Mouse (Mus musculus) neural tube, embryonic 15.5 days (tissue): ENCODE results near the gene Morn3. TPM values are rescaled to one million over a fixed set of nuclear protein-coding genes. Genes with fewer than 3 reads are reported as not detected.

Source experiments
- ATAC-seq: fragments of 200-750 bp; cut with Nextera tagmentation; 2 replicates; pipeline ENCODE4 v1.8.0; 2017; ENCODE audit warnings: mild to moderate bottlenecking, moderate TSS enrichment, moderate library complexity; ENCODE audit not compliant: low FRiP score
- H3K27ac ChIP-seq: fragments of 300-500 bp; sonication (generic); replicated peaks from 2 replicates; pipeline ENCODE4 v1.5.1; 2015; ENCODE audit warnings: mild to moderate bottlenecking, inconsistent platforms
- H3K27me3 ChIP-seq: fragments of 300-500 bp; sonication (generic); replicated peaks from 2 replicates; pipeline ENCODE4 v1.6.1; 2015; ENCODE audit warnings: inconsistent platforms
- H3K36me3 ChIP-seq: fragments of 300-500 bp; sonication (generic); 2 replicates; pipeline ENCODE4 v1.6.1; 2015; ENCODE audit warnings: inconsistent platforms
- H3K4me1 ChIP-seq: fragments of 300-500 bp; sonication (generic); 2 replicates; pipeline ENCODE4 v1.6.1; 2015; ENCODE audit warnings: inconsistent platforms
- H3K4me2 ChIP-seq: fragments of 300-500 bp; sonication (generic); 2 replicates; pipeline ENCODE4 v1.6.1; 2015; ENCODE audit warnings: inconsistent platforms, mild to moderate bottlenecking, moderate library complexity
- H3K4me3 ChIP-seq: fragments of 300-500 bp; sonication (generic); replicated peaks from 2 replicates; pipeline ENCODE4 v1.5.1; 2015; ENCODE audit warnings: mild to moderate bottlenecking, inconsistent platforms
- H3K9ac ChIP-seq: fragments of 300-500 bp; sonication (generic); replicated peaks from 2 replicates; pipeline ENCODE4 v1.6.1; 2015; ENCODE audit warnings: mild to moderate bottlenecking, inconsistent platforms
- H3K9me3 ChIP-seq: fragments of 300-500 bp; sonication (generic); replicated peaks from 2 replicates; pipeline ENCODE4 v1.6.1; 2016; ENCODE audit warnings: inconsistent platforms
- WGBS: fragments of 180-500 bp; shearing (Covaris S2); methylation state at CpG from one replicate; pipeline ENCODE4 v1.1.7; 2015; ENCODE audit warnings: mixed read lengths; 5-methylcytosine and 5-hydroxymethylcytosine counted together
- polyA plus RNA-seq: library from polyadenylated mRNA; unstranded; fragments of >200 nt; fragmentation: Nextera tagmentation; extraction: Ambion mirVana; gene quantifications from 2 replicates; pipeline ENCODE4 v1.2.1, GENCODE M21; 2015

The Morn3 gene
- polyA plus RNA-seq, 1 experiment from 2014 or later, result 0.68 TPM

- 0 out of 2 replicates have a peak overlapping the region, but pooled peaks have one; percentile 65 for H3K4me2 ChIP-seq
- no peaks in the 10 kb centered on the region for H3K36me3 ChIP-seq
- WGBS, result 90% methylated on average over 4 of the region's 4 CpGs
- H3K4me1 ChIP-seq, result peaks cover 39% of the 10 kb centered on the region
- H3K4me3 ChIP-seq, result no peak overlapping the region
- H3K9ac ChIP-seq, result no peak overlapping the region
- no peaks in the 10 kb centered on the region for H3K27me3 ChIP-seq
- no peak for ATAC-seq
- H3K27ac ChIP-seq, result no peak overlapping the region
- no peaks in the 10 kb centered on the region for H3K9me3 ChIP-seq
Observed at GRCm38 (mm10) chr5:123017504-123017903, 29.3 kb downstream of the Morn3 start.

GRCm38 (mm10) chr5:123015915-123016314 is 30.9 kb downstream of the Morn3 start:
- Histone ChIP-seq H3K4me2 (peak overlapping the region; percentile 65), H3K9me3 (no peaks in the 10 kb centered on the region), H3K27ac (peak overlapping the region; percentile 89), H3K4me1 (peaks cover 39% of the 10 kb centered on the region), H3K27me3 (no peaks in the 10 kb centered on the region), H3K36me3 (no peaks in the 10 kb centered on the region), H3K9ac (peak overlapping the region; percentile 75), H3K4me3 (peak overlapping the region; percentile 69)
- ATAC-seq, result no peak
- WGBS, result 20% methylated on average over 8 of the region's 8 CpGs

- peak; percentile 95 for ATAC-seq
- under 1% methylated on average over 103 of the region's 106 CpGs for WGBS
Observed at GRCm38 (mm10) chr5:123014753-123015701, 31.8 kb downstream of the Morn3 start, which contains the start of gene Orai1. TSS of gene Orai1 (plus strand) at chr5:123015074.

GRCm38 (mm10) chr5:123013599-123014315 is 33.1 kb downstream of the Morn3 start:
- peaks cover 31% of the 10 kb centered on the region for H3K4me1 ChIP-seq
- no peaks in the 10 kb centered on the region for H3K9me3 ChIP-seq
- no peaks in the 10 kb centered on the region for H3K36me3 ChIP-seq
- no peak overlapping the region for H3K4me3 ChIP-seq
- H3K9ac ChIP-seq, result no peak overlapping the region
- H3K27me3 ChIP-seq, result no peaks in the 10 kb centered on the region
- no peak for ATAC-seq
- H3K4me2 ChIP-seq, result no peak overlapping the region
- 65% methylated on average over 9 of the region's 9 CpGs for WGBS
- H3K27ac ChIP-seq, result no peak overlapping the region

More at GRCm38 (mm10) chr5:123014753-123015701, 31.8 kb downstream of the Morn3 start, which contains the start of gene Orai1:
- peak within 1 kb of the TSS; percentile 65 for H3K4me2 ChIP-seq
- H3K4me1 ChIP-seq, result peaks cover 39% of the 10 kb centered on the region
- no peaks in the 10 kb centered on the region for H3K9me3 ChIP-seq
- H3K36me3 ChIP-seq, result no peaks in the 10 kb centered on the region
- peak within 1 kb of the TSS; percentile 69 for H3K4me3 ChIP-seq
- H3K9ac ChIP-seq, result peak within 1 kb of the TSS; percentile 75
- H3K27me3 ChIP-seq, result no peaks in the 10 kb centered on the region
- H3K27ac ChIP-seq, result peak within 1 kb of the TSS; percentile 89

- Histone ChIP-seq H3K4me1 (peaks cover 23% of the 10 kb centered on the region), H3K4me2 (no peak overlapping the region), H3K9ac (no peak overlapping the region), H3K27ac (no peak overlapping the region), H3K36me3 (no peaks in the 10 kb centered on the region), H3K27me3 (no peaks in the 10 kb centered on the region), H3K4me3 (no peak overlapping the region), H3K9me3 (no peaks in the 10 kb centered on the region)
- WGBS, result 95% methylated on average over 9 of the region's 9 CpGs
- ATAC-seq, result no peak
Observed at GRCm38 (mm10) chr5:123011705-123012104, 35.1 kb downstream of the Morn3 start.

GRCm38 (mm10) chr5:123010806-123011205 is 36.0 kb downstream of the Morn3 start:
- no peak overlapping the region for H3K4me2 ChIP-seq
- H3K36me3 ChIP-seq, result no peaks in the 10 kb centered on the region
- peaks cover 16% of the 10 kb centered on the region for H3K4me1 ChIP-seq
- ATAC-seq, result no peak
- no peak overlapping the region for H3K27ac ChIP-seq
- WGBS, result 94% methylated on average over 6 of the region's 6 CpGs
- no peak overlapping the region for H3K4me3 ChIP-seq
- no peak overlapping the region for H3K9ac ChIP-seq
- no peaks in the 10 kb centered on the region for H3K27me3 ChIP-seq
- H3K9me3 ChIP-seq, result no peaks in the 10 kb centered on the region

GRCm38 (mm10) chr5:123009873-123010272 is 36.9 kb downstream of the Morn3 start:
- H3K27me3 ChIP-seq, result no peaks in the 10 kb centered on the region
- H3K9ac ChIP-seq, result no peak overlapping the region
- no peak overlapping the region for H3K27ac ChIP-seq
- H3K4me2 ChIP-seq, result no peak overlapping the region
- ATAC-seq, result no peak
- peaks cover 12% of the 10 kb centered on the region for H3K4me1 ChIP-seq
- no peaks in the 10 kb centered on the region for H3K9me3 ChIP-seq
- H3K4me3 ChIP-seq, result no peak overlapping the region
- 52% methylated on average over 11 of the region's 11 CpGs for WGBS
- no peaks in the 10 kb centered on the region for H3K36me3 ChIP-seq

GRCm38 (mm10) chr5:123008877-123009493 is 37.8 kb downstream of the Morn3 start:
- WGBS, result 68% methylated on average over 7 of the region's 7 CpGs
- H3K9me3 ChIP-seq, result no peaks in the 10 kb centered on the region
- no peak overlapping the region for H3K4me2 ChIP-seq
- H3K4me1 ChIP-seq, result 0 out of 2 replicates have a peak, but pooled peaks cover 7% of the 10 kb centered on the region
- H3K36me3 ChIP-seq, result no peaks in the 10 kb centered on the region
- H3K9ac ChIP-seq, result no peak overlapping the region
- no peaks in the 10 kb centered on the region for H3K27me3 ChIP-seq
- no peak overlapping the region for H3K4me3 ChIP-seq
- no peak overlapping the region for H3K27ac ChIP-seq
- no peak for ATAC-seq

GRCm38 (mm10) chr5:123005716-123006592 is 40.9 kb downstream of the Morn3 start:
- Histone ChIP-seq H3K4me1 (0 out of 2 replicates have a peak, but pooled peaks cover 4% of the 10 kb centered on the region), H3K36me3 (no peaks in the 10 kb centered on the region), H3K27me3 (no peaks in the 10 kb centered on the region), H3K9ac (no peak overlapping the region), H3K9me3 (no peaks in the 10 kb centered on the region), H3K4me3 (no peak overlapping the region), H3K27ac (no peak overlapping the region), H3K4me2 (no peak overlapping the region)
- WGBS, result 57% methylated on average over 19 of the region's 19 CpGs
- no peak for ATAC-seq

- WGBS, result 67% methylated on average over 1 of the region's 1 CpGs
- no peak for ATAC-seq
- no peak overlapping the region for H3K9ac ChIP-seq
- no peak overlapping the region for H3K4me3 ChIP-seq
- H3K36me3 ChIP-seq, result no peaks in the 10 kb centered on the region
- no peak overlapping the region for H3K27ac ChIP-seq
- H3K4me1 ChIP-seq, result no peaks in the 10 kb centered on the region
- H3K27me3 ChIP-seq, result no peaks in the 10 kb centered on the region
- H3K4me2 ChIP-seq, result no peak overlapping the region
- H3K9me3 ChIP-seq, result no peaks in the 10 kb centered on the region
Observed at GRCm38 (mm10) chr5:123000901-123001300, 45.9 kb downstream of the Morn3 start.
